Mouse (Mus musculus): ENCODE measurements around the gene Olfr1402.

GRCm38 (mm10) chr3:97455286-97455685 lies 33.5 kb upstream of the Olfr1402 start:
- TF ChIP-seq POLR2A (IDR thresholded peaks at IDR 0.05; ENCODE audit: insufficient read depth, low read depth, low read length) (no peak), CTCF (IDR thresholded peaks at IDR 0.05) (no peak), EP300 (IDR thresholded peaks at IDR 0.05; ENCODE audit: insufficient read depth, low read depth, low read length) (no peak)

Data from heart, adult 2 months (tissue).